Mouse (Mus musculus): Measurements from ENCODE around the gene Tex10.
"Not testable (repeated sequence)": the region's sequence is repeated elsewhere in the genome, so short reads cannot be mapped to it uniquely, and the experiment has no call there.

Gene Tex10

DNA sequence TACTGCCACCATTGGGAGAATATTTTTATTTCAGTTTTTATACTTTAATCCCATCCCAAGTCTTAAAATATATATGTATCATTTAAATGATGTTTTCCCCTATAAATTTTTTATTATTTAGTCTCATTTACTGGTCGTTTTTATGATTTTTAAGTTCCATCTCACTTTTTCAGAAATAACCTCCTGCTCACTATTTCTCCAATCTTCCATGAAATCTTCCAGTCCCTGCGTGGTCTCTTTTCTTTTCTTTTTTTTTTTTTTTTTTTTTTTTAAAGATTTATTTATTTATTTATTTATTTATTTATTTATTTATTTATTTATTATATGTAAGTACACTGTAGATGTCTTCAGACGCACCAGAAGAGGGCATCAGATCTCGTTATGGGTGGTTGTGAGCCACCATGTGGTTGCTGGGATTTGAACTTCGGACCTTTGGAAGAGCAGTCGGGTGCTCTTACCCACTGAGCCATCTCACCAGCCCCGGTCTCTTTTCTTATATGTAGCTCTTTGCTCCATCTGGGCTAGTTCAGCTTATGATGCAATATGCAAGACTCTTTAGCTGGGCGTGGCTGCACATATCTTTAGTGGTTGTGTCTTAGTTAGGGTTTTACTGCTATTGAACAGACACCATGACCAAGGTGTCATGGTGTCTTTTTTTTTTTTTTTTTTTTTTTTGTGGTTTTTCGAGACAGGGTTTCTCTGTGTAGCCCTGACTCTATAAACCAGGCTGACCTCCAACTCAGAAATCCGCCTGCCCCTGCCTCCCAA is 67.4 kb downstream of the Tex10 start:
- DNase-seq (ENCODE audit: low spot score in 2 of 2) = not testable (repeated sequence)

DNA sequence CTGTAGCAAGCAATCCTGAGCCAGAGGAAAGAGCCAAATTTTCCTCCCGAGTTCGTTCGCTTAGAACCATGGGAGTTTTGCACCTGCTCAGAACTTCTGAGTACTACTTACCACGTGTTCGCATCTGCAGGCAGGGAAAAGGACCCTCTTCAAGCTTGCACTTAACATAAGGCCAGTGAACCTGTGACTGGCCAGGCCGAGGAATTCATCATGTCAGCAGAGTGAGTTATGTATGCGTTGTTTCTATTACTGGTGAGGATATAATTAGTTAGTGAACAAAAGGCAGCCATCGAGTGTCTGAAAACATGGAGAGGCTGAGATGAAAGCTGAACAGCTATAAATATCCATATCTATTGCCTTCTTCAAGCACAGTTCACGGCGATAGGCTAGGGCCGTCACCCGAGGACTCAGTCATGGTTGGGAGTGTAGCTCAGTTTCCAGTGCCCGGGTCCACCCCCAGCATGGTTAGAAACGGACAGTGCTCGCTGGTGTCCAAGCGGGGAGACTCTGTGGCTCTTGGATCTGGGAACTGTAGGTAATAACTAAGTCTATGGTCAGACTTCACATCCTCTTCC is 70.1 kb downstream of the Tex10 start:
- no peak for DNase-seq (ENCODE audit: low spot score in 2 of 2)

DNA sequence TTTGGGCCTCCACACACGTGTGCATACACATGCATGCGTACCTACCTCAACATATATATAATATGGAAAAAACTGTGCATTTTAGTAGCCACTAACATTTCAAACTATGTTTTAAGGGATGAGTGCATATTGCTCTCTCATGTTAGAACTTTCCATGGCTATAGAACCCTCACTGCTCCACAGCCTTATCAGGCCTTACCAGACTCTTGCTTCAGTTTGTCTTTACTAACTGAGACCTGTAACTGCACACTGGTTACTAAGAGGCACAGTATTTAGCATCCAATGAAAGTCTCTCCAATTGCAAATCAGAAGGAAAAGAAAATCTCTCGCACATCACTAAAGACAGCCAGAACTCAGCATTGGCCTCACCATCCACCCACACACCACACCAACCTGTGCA is 76.3 kb downstream of the Tex10 start:
- DNase-seq (ENCODE audit: low spot score in 2 of 2) = no peak

DNA sequence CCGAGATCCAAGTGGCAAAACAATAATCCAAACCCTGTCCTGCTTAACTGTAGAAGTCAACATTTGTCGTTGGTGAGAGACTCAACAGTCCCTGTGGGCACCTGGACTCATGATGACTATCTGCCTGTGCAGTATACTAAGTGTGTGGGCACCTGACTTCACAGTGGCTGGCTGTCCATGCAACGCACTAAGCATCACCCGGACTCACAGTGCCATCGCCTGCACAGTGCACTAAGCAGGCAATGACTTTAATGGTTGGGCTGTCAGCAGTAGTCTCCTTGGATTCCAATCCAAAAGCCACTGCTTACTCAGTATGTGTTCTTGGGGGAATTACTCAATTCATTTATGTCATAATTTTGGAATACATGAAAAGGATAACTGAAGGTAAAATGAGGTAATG is 90.8 kb downstream of the Tex10 start:
- no peak for DNase-seq (ENCODE audit: low spot score in 2 of 2)

DNA sequence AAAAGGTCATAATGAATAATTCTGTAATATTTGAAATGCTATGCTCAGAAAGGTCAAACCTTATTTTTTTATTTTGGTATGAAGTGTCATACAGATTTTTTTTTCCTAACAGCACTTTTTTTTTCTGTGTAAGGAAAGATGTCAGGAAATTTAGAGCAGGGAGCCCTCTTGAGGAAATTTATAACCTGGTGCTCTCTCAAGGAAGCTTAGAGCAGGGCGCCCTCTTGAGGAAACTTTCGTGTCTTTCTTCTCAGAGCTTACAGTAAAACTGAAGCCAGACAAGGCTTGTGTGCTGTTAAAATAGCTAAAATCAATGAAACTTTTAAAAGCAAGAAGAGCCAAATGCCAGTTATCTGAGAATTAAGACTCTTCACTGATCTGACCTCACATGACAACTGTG is 92.3 kb downstream of the Tex10 start:
- peak; percentile 30 to 67 for DNase-seq (ENCODE audit: low spot score in 2 of 2)

Measured in urinary bladder, postnatal 4 days (tissue).